ENCODE assay signal across 25 mouse cellular contexts in genomic region chr5:31655688-31656190, GRCm38 (mm10).
"Had no signal": no experiment of that assay in that cellular context is flagged by ENCODE, and none has a peak within 500 bp of the region (broad histone marks: within the 10 kb centered on the region; RNA-seq: fewer than 3 reads in every experiment).

No protein-coding gene starts in this region.

- ATAC-seq: hindbrain, embryonic 16.5 days; inflammation-experienced regulatory T-cells, adult 6 months; intestine, embryonic 15.5 days; intestine, postnatal 0 days; liver, embryonic 12.5 days had no signal

- H3K36me3 ChIP-seq: hindbrain, embryonic 10.5 days; hindbrain, embryonic 12.5 days; intestine, embryonic 15.5 days; limb, embryonic 12.5 days had no signal

- H3K27me3 ChIP-seq: hindbrain, embryonic 12.5 days; intestine, embryonic 15.5 days; limb, embryonic 12.5 days; liver, embryonic 12.5 days had no signal

- H3K9ac ChIP-seq: hindbrain, embryonic 12.5 days; hindbrain, embryonic 14.5 days; intestine, embryonic 15.5 days; limb, embryonic 12.5 days; liver, embryonic 12.5 days; liver, embryonic 14.5 days had no signal

- H3K9me3 ChIP-seq: intestine, embryonic 15.5 days; limb, embryonic 10.5 days had no signal

- H3K27ac ChIP-seq: heart, adult 2 months; hindbrain, embryonic 10.5 days; hindbrain, embryonic 12.5 days; hindbrain, embryonic 14.5 days; intestine, embryonic 15.5 days; layer of hippocampus, adult 2 months; left cerebral cortex, adult 2 months; limb, embryonic 10.5 days; limb, embryonic 12.5 days; liver, embryonic 12.5 days; liver, embryonic 14.5 days had no signal

- H3K4me2 ChIP-seq: heart, embryonic 11.5 days; hindbrain, embryonic 12.5 days; hindbrain, embryonic 14.5 days; intestine, embryonic 15.5 days; limb, embryonic 12.5 days; liver, embryonic 12.5 days had no signal

- H3K4me1 ChIP-seq: hindbrain, embryonic 10.5 days; hindbrain, embryonic 12.5 days; intestine, embryonic 15.5 days; limb, embryonic 10.5 days; limb, embryonic 12.5 days; liver, embryonic 12.5 days had no signal

- DNase-seq: gastrocnemius, postnatal 14 days; gastrocnemius, postnatal 36 days; heart, adult 2 months; heart, postnatal 10 days; heart, postnatal 4 days; kidney, adult 18-20 months; kidney, adult 8-10 months; kidney, postnatal 10 days; kidney, postnatal 25 days; kidney, postnatal 4 days; liver had no signal

- H3K4me3 ChIP-seq: heart, adult 2 months; hindbrain, embryonic 10.5 days; hindbrain, embryonic 12.5 days; intestine, embryonic 15.5 days; layer of hippocampus, adult 2 months; left cerebral cortex, adult 2 months; limb, embryonic 10.5 days; limb, embryonic 12.5 days; liver, embryonic 12.5 days had no signal
